Mouse (Mus musculus): ENCODE measurements around the gene Selenon.

DNA sequence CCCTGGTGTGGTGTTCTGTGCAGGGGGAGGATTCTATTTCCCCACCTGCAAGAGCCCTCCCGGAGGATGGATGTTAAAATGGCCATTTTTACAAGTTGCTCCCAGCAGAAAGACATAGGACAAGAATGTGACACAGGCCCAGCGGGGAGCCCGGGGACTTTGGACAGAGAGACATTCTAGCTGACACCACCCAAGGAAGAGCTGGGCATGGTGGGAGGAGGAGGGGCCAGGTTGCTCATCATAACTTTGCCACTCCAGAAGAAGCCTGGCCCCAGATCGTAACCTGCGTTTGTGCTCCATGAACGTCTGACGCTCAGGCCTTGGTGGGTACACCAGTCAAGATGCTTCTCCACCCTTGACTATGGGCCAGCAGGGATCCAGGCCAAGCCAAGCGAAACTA lies 8.7 kb upstream of the Selenon start:
- TF ChIP-seq CTCF (IDR thresholded peaks at IDR 0.05; ENCODE audit: low read depth): no peak
- no peak for TF ChIP-seq EP300 (IDR thresholded peaks at IDR 0.05; ENCODE audit: low read depth)

All from liver, postnatal 0 days (tissue).